Mouse (Mus musculus): ENCODE measurements around the gene Cdc42bpg. TPM values are rescaled to one million over a fixed set of nuclear protein-coding genes. Genes with fewer than 3 reads are reported as not detected.

The Cdc42bpg gene
- polyA plus RNA-seq, 2 experiments: 0.32 to 2.1 TPM

- Histone ChIP-seq H3K4me1 (replicated peaks; ENCODE audit: control insufficient read depth in 2 of 2, insufficient read depth in 2 of 2, low read length in 1 of 2) (peaks cover 46 to 56% of the 10 kb centered on the region in 2 experiments), H3K9ac (replicated peaks) (peak overlapping the region; percentile 33), H3K36me3 (replicated peaks; ENCODE audit: control insufficient read depth, insufficient read depth, low read depth) (peaks cover 47% of the 10 kb centered on the region), H3K9me3 (ENCODE audit: control insufficient read depth, low read length) (no peaks in the 10 kb centered on the region), H3K27me3 (ENCODE audit: control insufficient read depth, insufficient read depth, low read length) (no peaks in the 10 kb centered on the region), H3K4me2 (ENCODE audit: low read depth) (peak overlapping the region; percentile 33), H3K4me3 (ENCODE audit: insufficient read depth in 1 of 2, low read depth in 2 of 2, low read length in 2 of 2) (no peak overlapping the region), H3K27ac (peak overlapping the region; percentile 70)
- 35% methylated on average over 10 of the region's 10 CpGs for WGBS (ENCODE audit: insufficient replicate concordance)
- no peak for DNase-seq (ENCODE audit: low read depth in 3 of 3, low spot score in 3 of 3)
- TF ChIP-seq EP300 (IDR thresholded peaks at IDR 0.05; ENCODE audit: low read depth) (no peak), CTCF (IDR thresholded peaks at IDR 0.05; ENCODE audit: low read depth) (peak; percentile 25; the same call in 1 of the 2 replicates)
- ATAC-seq (ENCODE audit: insufficient read depth): peak; percentile 63
These were observed 15.0 kb upstream of the Cdc42bpg start for GRCm38 (mm10) chr19:6291117-6291781.

- peak overlapping the region; percentile 25 for H3K27ac ChIP-seq
- peaks cover 47% of the 10 kb centered on the region for H3K36me3 ChIP-seq (replicated peaks; ENCODE audit: control insufficient read depth, insufficient read depth, low read depth)
- TF ChIP-seq EP300 (IDR thresholded peaks at IDR 0.05; ENCODE audit: low read depth) (no peak), CTCF (IDR thresholded peaks at IDR 0.05; ENCODE audit: low read depth) (no peak; the same call in 1 of the 2 replicates)
- H3K9ac ChIP-seq (replicated peaks): no peak overlapping the region
- H3K9me3 ChIP-seq (ENCODE audit: control insufficient read depth, low read length): no peaks in the 10 kb centered on the region
- WGBS (ENCODE audit: insufficient replicate concordance): 84% methylated on average over 5 of the region's 5 CpGs
- H3K4me3 ChIP-seq (ENCODE audit: insufficient read depth in 1 of 2, low read depth in 2 of 2, low read length in 2 of 2): no peak overlapping the region
- H3K27me3 ChIP-seq (ENCODE audit: control insufficient read depth, insufficient read depth, low read length): no peaks in the 10 kb centered on the region
- ATAC-seq (ENCODE audit: insufficient read depth): no peak
- H3K4me2 ChIP-seq (ENCODE audit: low read depth): no peak overlapping the region
- peaks cover 46 to 56% of the 10 kb centered on the region in 2 experiments for H3K4me1 ChIP-seq (replicated peaks; ENCODE audit: control insufficient read depth in 2 of 2, insufficient read depth in 2 of 2, low read length in 1 of 2)
- no peak for DNase-seq (ENCODE audit: low read depth in 3 of 3, low spot score in 3 of 3)
These were observed 14.0 kb upstream of the Cdc42bpg start for GRCm38 (mm10) chr19:6292262-6292661.

- 86% methylated on average over 17 of the region's 17 CpGs for WGBS (ENCODE audit: insufficient replicate concordance)
- ATAC-seq (ENCODE audit: insufficient read depth) (no peak), DNase-seq (ENCODE audit: low read depth in 3 of 3, low spot score in 3 of 3) (no peak)
- H3K27ac ChIP-seq: no peak overlapping the region
- no peak overlapping the region for H3K9ac ChIP-seq (replicated peaks)
- peaks cover 54 to 61% of the 10 kb centered on the region in 2 experiments for H3K4me1 ChIP-seq (replicated peaks; ENCODE audit: control insufficient read depth in 2 of 2, insufficient read depth in 2 of 2, low read length in 1 of 2)
- no peaks in the 10 kb centered on the region for H3K9me3 ChIP-seq (ENCODE audit: control insufficient read depth, low read length)
- TF ChIP-seq EP300 (IDR thresholded peaks at IDR 0.05; ENCODE audit: low read depth) (no peak), CTCF (IDR thresholded peaks at IDR 0.05; ENCODE audit: low read depth) (no peak)
- H3K36me3 ChIP-seq (replicated peaks; ENCODE audit: control insufficient read depth, insufficient read depth, low read depth): peaks cover 52% of the 10 kb centered on the region
- no peak overlapping the region for H3K4me2 ChIP-seq (ENCODE audit: low read depth)
- no peak overlapping the region for H3K4me3 ChIP-seq (ENCODE audit: insufficient read depth in 1 of 2, low read depth in 2 of 2, low read length in 2 of 2)
- no peaks in the 10 kb centered on the region for H3K27me3 ChIP-seq (ENCODE audit: control insufficient read depth, insufficient read depth, low read length)
These were observed 12.0 kb upstream of the Cdc42bpg start for GRCm38 (mm10) chr19:6294301-6294700.

- Histone ChIP-seq H3K27me3 (ENCODE audit: control insufficient read depth, insufficient read depth, low read length) (no peaks in the 10 kb centered on the region), H3K36me3 (replicated peaks; ENCODE audit: control insufficient read depth, insufficient read depth, low read depth) (peaks cover 55% of the 10 kb centered on the region), H3K9ac (replicated peaks) (peak overlapping the region; percentile 48), H3K4me2 (ENCODE audit: low read depth) (peak overlapping the region; percentile 55), H3K27ac (peak overlapping the region; percentile 79), H3K4me3 (ENCODE audit: insufficient read depth in 1 of 2, low read depth in 2 of 2, low read length in 2 of 2) (no peak overlapping the region), H3K4me1 (replicated peaks; ENCODE audit: control insufficient read depth in 2 of 2, insufficient read depth in 2 of 2, low read length in 1 of 2) (peaks cover 59 to 63% of the 10 kb centered on the region in 2 experiments), H3K9me3 (ENCODE audit: control insufficient read depth, low read length) (no peaks in the 10 kb centered on the region)
- ATAC-seq (ENCODE audit: insufficient read depth) (peak; percentile 49), DNase-seq (ENCODE audit: low read depth in 3 of 3, low spot score in 3 of 3) (peak in 2 of 3 experiments; percentile 64 to 66)
- 59% methylated on average over 5 of the region's 5 CpGs for WGBS (ENCODE audit: insufficient replicate concordance)
- TF ChIP-seq EP300 (IDR thresholded peaks at IDR 0.05; ENCODE audit: low read depth) (0 out of 2 replicates have a peak, but pooled peaks have one; percentile 17), CTCF (IDR thresholded peaks at IDR 0.05; ENCODE audit: low read depth) (no peak)
These were observed 9.6 kb upstream of the Cdc42bpg start for GRCm38 (mm10) chr19:6296551-6297210.

DNA sequence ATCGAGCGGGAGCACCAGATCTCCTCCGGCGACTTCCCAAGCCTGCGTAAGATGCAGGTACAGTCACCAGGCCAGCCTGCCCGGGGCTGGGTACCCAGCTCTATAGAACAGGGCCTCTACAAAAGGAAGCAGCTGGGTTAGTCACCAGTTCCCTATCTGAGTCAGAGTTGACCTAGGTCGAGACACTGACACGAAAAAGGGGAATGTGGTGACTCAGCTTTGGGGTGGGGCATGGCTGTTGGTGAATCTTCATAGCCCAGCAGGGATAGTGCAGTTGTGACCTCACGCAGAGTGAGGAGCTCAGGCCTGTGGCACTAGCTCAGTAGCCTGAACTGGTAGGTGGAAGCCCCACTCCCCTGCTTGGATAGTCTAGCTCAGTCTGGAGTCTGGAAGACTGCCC is 8.6 kb upstream of the Cdc42bpg start:
- TF ChIP-seq CTCF (IDR thresholded peaks at IDR 0.05; ENCODE audit: low read depth): no peak
- no peak for TF ChIP-seq EP300 (IDR thresholded peaks at IDR 0.05; ENCODE audit: low read depth)
- peak overlapping the region in 1 of 2 experiments; percentile 13; a peak in 2 of 4 replicates for H3K4me3 ChIP-seq (ENCODE audit: insufficient read depth in 1 of 2, low read depth in 2 of 2, low read length in 2 of 2)
- peak overlapping the region; percentile 48 for H3K9ac ChIP-seq (replicated peaks)
- 45% methylated on average over 9 of the region's 9 CpGs for WGBS (ENCODE audit: insufficient replicate concordance)
- H3K36me3 ChIP-seq (replicated peaks; ENCODE audit: control insufficient read depth, insufficient read depth, low read depth): peaks cover 50% of the 10 kb centered on the region
- peak overlapping the region; percentile 55 for H3K4me2 ChIP-seq (ENCODE audit: low read depth)
- no peaks in the 10 kb centered on the region for H3K27me3 ChIP-seq (ENCODE audit: control insufficient read depth, insufficient read depth, low read length)
- peak; percentile 54 for ATAC-seq (ENCODE audit: insufficient read depth)
- peaks cover 66 to 69% of the 10 kb centered on the region in 2 experiments for H3K4me1 ChIP-seq (replicated peaks; ENCODE audit: control insufficient read depth in 2 of 2, insufficient read depth in 2 of 2, low read length in 1 of 2)
- peak in 2 of 3 experiments; percentile 67 to 74 for DNase-seq (ENCODE audit: low read depth in 3 of 3, low spot score in 3 of 3)
- H3K27ac ChIP-seq: peak overlapping the region; percentile 79
- no peaks in the 10 kb centered on the region for H3K9me3 ChIP-seq (ENCODE audit: control insufficient read depth, low read length)
